Mouse (Mus musculus): ENCODE data around the gene Hoxd9.

GRCm38 (mm10) chr2:74704393-74704998, 7.0 kb downstream of the Hoxd9 start, which contains the start of gene Hoxd8:
- TF ChIP-seq GATA1 (IDR thresholded peaks at IDR 0.05; ENCODE audit: borderline replicate concordance, low read length) (no peak), FLI1 (IDR thresholded peaks at IDR 0.05; ENCODE audit: low read length) (no peak)

Measured in megakaryocyte, embryonic 14.5 days (primary cell).